Mouse (Mus musculus) heart, embryonic 12.5 days (tissue): Measurements from ENCODE around the gene Rfxap. TPM values are rescaled to one million over a fixed set of nuclear protein-coding genes. Genes with fewer than 3 reads are reported as not detected.

Experiments
- ATAC-seq: fragments of 200-750 bp; cut with Nextera tagmentation; 2 replicates; pipeline ENCODE4 v1.8.0; 2017; ENCODE audit warnings: moderate TSS enrichment, moderate library complexity; ENCODE audit not compliant: insufficient number of reproducible peaks, low FRiP score
- H3K27ac ChIP-seq: fragments of 300-500 bp; sonication (generic); 2 replicates; pipeline ENCODE4 v1.5.1; 2016; ENCODE audit warnings: mild to moderate bottlenecking, moderate library complexity; ENCODE audit not compliant: poor library complexity, severe bottlenecking
- H3K27me3 ChIP-seq: fragments of 300-500 bp; sonication (generic); replicated peaks from 2 replicates; pipeline ENCODE4 v1.6.1; 2016; ENCODE audit warnings: mild to moderate bottlenecking, moderate library complexity
- H3K36me3 ChIP-seq: fragments of 300-500 bp; sonication (generic); 2 replicates; pipeline ENCODE4 v1.6.1; 2016; ENCODE audit warnings: mild to moderate bottlenecking, moderate library complexity
- H3K4me1 ChIP-seq: fragments of 300-500 bp; sonication (generic); replicated peaks from 2 replicates; pipeline ENCODE4 v1.6.1; 2016; ENCODE audit warnings: mild to moderate bottlenecking
- H3K4me2 ChIP-seq: fragments of 300-500 bp; sonication (generic); 2 replicates; pipeline ENCODE4 v1.6.1; 2016; ENCODE audit warnings: mild to moderate bottlenecking, moderate library complexity
- H3K4me3 ChIP-seq: fragments of 300-500 bp; sonication (generic); 2 replicates; pipeline ENCODE4 v1.5.1; 2016; ENCODE audit warnings: mild to moderate bottlenecking
- H3K9ac ChIP-seq: fragments of 300-500 bp; sonication (generic); 2 replicates; pipeline ENCODE4 v1.6.1; 2016; ENCODE audit warnings: mild to moderate bottlenecking, moderate library complexity
- H3K9me3 ChIP-seq: fragments of 300-500 bp; sonication (generic); replicated peaks from 2 replicates; pipeline ENCODE4 v1.6.1; 2016; ENCODE audit warnings: mild to moderate bottlenecking, moderate library complexity
- WGBS: fragments of 180-500 bp; shearing (Covaris S2); methylation state at CpG from one replicate; pipeline ENCODE4 v1.1.7; 2016; 5-methylcytosine and 5-hydroxymethylcytosine counted together
- polyA plus RNA-seq: library from polyadenylated mRNA; unstranded; fragments of >200 nt; fragmentation: Nextera tagmentation; extraction: Ambion mirVana; gene quantifications from 2 replicates; pipeline ENCODE4 v1.2.1, GENCODE M21; 2016

The Rfxap gene
- polyA plus RNA-seq, 1 experiment from 2014 or later: 49.4 TPM

- Histone ChIP-seq H3K27ac (no peak overlapping the region), H3K36me3 (peaks cover 25% of the 10 kb centered on the region), H3K9ac (no peak overlapping the region), H3K4me1 (peaks cover 8% of the 10 kb centered on the region), H3K4me3 (no peak overlapping the region), H3K9me3 (peaks cover 15% of the 10 kb centered on the region), H3K27me3 (no peaks in the 10 kb centered on the region), H3K4me2 (no peak overlapping the region)
- peak; percentile 59; the same call in 1 of the 2 replicates for ATAC-seq
- WGBS: 26% methylated on average over 16 of the region's 16 CpGs
Observed at GRCm38 (mm10) chr3:54797211-54797610, 10.4 kb downstream of the Rfxap start.

GRCm38 (mm10) chr3:54795806-54796205, 11.8 kb downstream of the Rfxap start:
- peaks cover 25% of the 10 kb centered on the region for H3K36me3 ChIP-seq
- no peak for ATAC-seq

GRCm38 (mm10) chr3:54795379-54795778, 12.2 kb downstream of the Rfxap start:
- Histone ChIP-seq H3K4me1 (peaks cover 12% of the 10 kb centered on the region), H3K4me2 (no peak overlapping the region), H3K4me3 (no peak overlapping the region), H3K27me3 (no peaks in the 10 kb centered on the region), H3K27ac (no peak overlapping the region), H3K9ac (no peak overlapping the region), H3K9me3 (peaks cover 15% of the 10 kb centered on the region), H3K36me3 (peaks cover 29% of the 10 kb centered on the region)
- ATAC-seq: no peak
- 86% methylated on average over 5 of the region's 5 CpGs for WGBS

More at GRCm38 (mm10) chr3:54795806-54796205, 11.8 kb downstream of the Rfxap start:
- 98% methylated on average over 1 of the region's 1 CpGs for WGBS
- no peak overlapping the region for H3K9ac ChIP-seq
- peaks cover 12% of the 10 kb centered on the region for H3K4me1 ChIP-seq
- no peak overlapping the region for H3K27ac ChIP-seq
- peaks cover 15% of the 10 kb centered on the region for H3K9me3 ChIP-seq
- no peak overlapping the region for H3K4me2 ChIP-seq
- H3K27me3 ChIP-seq: no peaks in the 10 kb centered on the region
- H3K4me3 ChIP-seq: no peak overlapping the region

GRCm38 (mm10) chr3:54793762-54794161, 13.8 kb downstream of the Rfxap start:
- 84% methylated on average over 6 of the region's 6 CpGs for WGBS
- no peak for ATAC-seq
- no peaks in the 10 kb centered on the region for H3K27me3 ChIP-seq

GRCm38 (mm10) chr3:54791822-54792677, 15.5 kb downstream of the Rfxap start:
- Histone ChIP-seq H3K4me2 (no peak overlapping the region), H3K9ac (no peak overlapping the region), H3K4me1 (peaks cover 12% of the 10 kb centered on the region), H3K9me3 (peaks cover 15% of the 10 kb centered on the region), H3K27ac (no peak overlapping the region), H3K36me3 (peaks cover 37% of the 10 kb centered on the region), H3K27me3 (no peaks in the 10 kb centered on the region), H3K4me3 (no peak overlapping the region)
- 52% methylated on average over 10 of the region's 10 CpGs for WGBS
- peak; percentile 37; the same call in 1 of the 2 replicates for ATAC-seq

More at GRCm38 (mm10) chr3:54793762-54794161, 13.8 kb downstream of the Rfxap start:
- no peak overlapping the region for H3K4me3 ChIP-seq
- peaks cover 12% of the 10 kb centered on the region for H3K4me1 ChIP-seq
- peaks cover 35% of the 10 kb centered on the region for H3K36me3 ChIP-seq
- peaks cover 15% of the 10 kb centered on the region for H3K9me3 ChIP-seq
- H3K4me2 ChIP-seq: no peak overlapping the region
- H3K27ac ChIP-seq: no peak overlapping the region
- no peak overlapping the region for H3K9ac ChIP-seq

- H3K4me3 ChIP-seq: no peak overlapping the region
- no peaks in the 10 kb centered on the region for H3K27me3 ChIP-seq
- no peak overlapping the region for H3K4me2 ChIP-seq
- peaks cover 15% of the 10 kb centered on the region for H3K9me3 ChIP-seq
- ATAC-seq: no peak
- peaks cover 48% of the 10 kb centered on the region for H3K36me3 ChIP-seq
- WGBS: 49% methylated on average over 2 of the region's 2 CpGs
- H3K27ac ChIP-seq: no peak overlapping the region
- no peak overlapping the region for H3K9ac ChIP-seq
- H3K4me1 ChIP-seq: peaks cover 12% of the 10 kb centered on the region
Observed at GRCm38 (mm10) chr3:54790601-54791000, 17.0 kb downstream of the Rfxap start.

- Histone ChIP-seq H3K36me3 (no peaks in the 10 kb centered on the region), H3K9ac (no peak overlapping the region), H3K9me3 (peaks cover 5% of the 10 kb centered on the region), H3K27ac (no peak overlapping the region), H3K4me3 (no peak overlapping the region), H3K27me3 (no peaks in the 10 kb centered on the region), H3K4me1 (peaks cover 14% of the 10 kb centered on the region), H3K4me2 (no peak overlapping the region)
- ATAC-seq: no peak
- 55% methylated on average over 7 of the region's 7 CpGs for WGBS
Observed at GRCm38 (mm10) chr3:54775989-54776631, 31.5 kb downstream of the Rfxap start.

- no peaks in the 10 kb centered on the region for H3K27me3 ChIP-seq
- no peak for ATAC-seq
- H3K9me3 ChIP-seq: peaks cover 5% of the 10 kb centered on the region
- peaks cover 14% of the 10 kb centered on the region for H3K4me1 ChIP-seq
- WGBS: 82% methylated on average over 6 of the region's 6 CpGs
- no peak overlapping the region for H3K4me2 ChIP-seq
- no peaks in the 10 kb centered on the region for H3K36me3 ChIP-seq
- no peak overlapping the region for H3K27ac ChIP-seq
- no peak overlapping the region for H3K4me3 ChIP-seq
- no peak overlapping the region for H3K9ac ChIP-seq
Observed at GRCm38 (mm10) chr3:54773613-54774012, 34.0 kb downstream of the Rfxap start.

- no peak overlapping the region for H3K4me2 ChIP-seq
- H3K27me3 ChIP-seq: no peaks in the 10 kb centered on the region
- H3K4me1 ChIP-seq: no peaks in the 10 kb centered on the region
- no peak overlapping the region for H3K27ac ChIP-seq
- H3K9me3 ChIP-seq: peaks cover 5% of the 10 kb centered on the region
- ATAC-seq: no peak
- H3K36me3 ChIP-seq: no peaks in the 10 kb centered on the region
- 73% methylated on average over 17 of the region's 17 CpGs for WGBS
- no peak overlapping the region for H3K4me3 ChIP-seq
- H3K9ac ChIP-seq: no peak overlapping the region
Observed at GRCm38 (mm10) chr3:54769349-54770275, 38.0 kb downstream of the Rfxap start.

GRCm38 (mm10) chr3:54768592-54768991, 39.0 kb downstream of the Rfxap start:
- Histone ChIP-seq H3K4me1 (peaks cover 6% of the 10 kb centered on the region; the same call in 1 of the 2 replicates), H3K4me3 (no peak overlapping the region), H3K27me3 (no peaks in the 10 kb centered on the region), H3K9ac (no peak overlapping the region), H3K36me3 (no peaks in the 10 kb centered on the region), H3K9me3 (peaks cover 3% of the 10 kb centered on the region), H3K4me2 (no peak overlapping the region), H3K27ac (no peak overlapping the region)
- ATAC-seq: no peak
- WGBS: 83% methylated on average over 8 of the region's 8 CpGs
